Mouse (Mus musculus) MEL (cell line): ENCODE measurements around the gene Tshr. TPM values are rescaled to one million over a fixed set of nuclear protein-coding genes. Genes with fewer than 3 reads are reported as not detected.
A peak's percentile ranks its signal among the peaks of the same experiment; 100 is the strongest.
"Not testable (repeated sequence)": the region's sequence is repeated elsewhere in the genome, so short reads cannot be mapped to it uniquely, and the experiment has no call there.

Experiments
- DNase-seq: peaks from one replicate; pipeline ENCODE4 v3.0.0; 2011; ENCODE audit warnings: low read depth, low spot score
- H3K27ac ChIP-seq: 2 replicates; pipeline ENCODE4 v1.5.1; 2012; ENCODE audit warnings: low read depth, mild to moderate bottlenecking, control low read depth, low read length, moderate library complexity; ENCODE audit not compliant: control insufficient read depth
- H3K27me3 ChIP-seq, 2 experiments: fragments of 150-350 bp in 1 of 2; sonication (generic) in 1 of 2; 2 replicates each; pipeline ENCODE4 v1.6.1; 2012; ENCODE audit warnings: low read length in 2 of 2, mild to moderate bottlenecking in 2 of 2, improper control_type of control experiment in 1 of 2, moderate library complexity in 1 of 2; ENCODE audit not compliant: insufficient read depth in 2 of 2, control insufficient read depth in 1 of 2
- H3K36me3 ChIP-seq, 2 experiments: 2 replicates each; pipeline ENCODE4 v1.6.1; 2012 to 2014; ENCODE audit warnings: low read length in 2 of 2, improper control_type of control experiment in 1 of 2, inconsistent platforms in 1 of 2, mild to moderate bottlenecking in 1 of 2; ENCODE audit not compliant: insufficient read depth in 2 of 2, control insufficient read depth in 1 of 2
- H3K4me1 ChIP-seq, 2 experiments: fragments of 150-350 bp in 1 of 2; sonication (generic) in 1 of 2; 2 replicates each; pipeline ENCODE4 v1.6.1; 2012; ENCODE audit warnings: low read length in 2 of 2, improper control_type of control experiment in 1 of 2, mild to moderate bottlenecking in 1 of 2; ENCODE audit not compliant: insufficient read depth in 2 of 2, control insufficient read depth in 1 of 2
- H3K4me3 ChIP-seq, 2 experiments: fragments of 150-350 bp in 1 of 2; sonication (generic) in 1 of 2; 2 replicates each; pipeline ENCODE4 v1.5.1; 2012; ENCODE audit warnings: low read depth in 2 of 2, low read length in 2 of 2, mild to moderate bottlenecking in 2 of 2, moderate library complexity in 2 of 2, control low read depth in 1 of 2, improper control_type of control experiment in 1 of 2; ENCODE audit not compliant: control insufficient read depth in 1 of 2, insufficient read depth in 1 of 2
- H3K79me2 ChIP-seq: 2 replicates; pipeline ENCODE4 v1.6.1; 2012; ENCODE audit warnings: mild to moderate bottlenecking, low read length, moderate library complexity; ENCODE audit not compliant: control insufficient read depth, poor library complexity, insufficient read depth
- H3K9ac ChIP-seq: 2 replicates; pipeline ENCODE4 v1.6.1; 2012; ENCODE audit warnings: low read depth, mild to moderate bottlenecking, control low read depth, low read length, moderate library complexity; ENCODE audit not compliant: control insufficient read depth, poor library complexity, severe bottlenecking
- H3K9me3 ChIP-seq: fragments of 150-350 bp; sonication (generic); replicated peaks from 2 replicates; pipeline ENCODE4 v1.6.1; 2012; ENCODE audit warnings: mild to moderate bottlenecking, low read length, improper control_type of control experiment, moderate library complexity; ENCODE audit not compliant: insufficient read depth
- BHLHE40 ChIP-seq: IDR thresholded peaks from 2 replicates; pipeline ENCODE4 v1.6.1; 2012; ENCODE audit warnings: low read depth, mild to moderate bottlenecking, inconsistent platforms, low read length, improper control_type of control experiment, borderline replicate concordance
- CHD1 ChIP-seq: IDR thresholded peaks from 2 replicates; pipeline ENCODE4 v1.6.1; 2012; ENCODE audit warnings: low read depth, mild to moderate bottlenecking, inconsistent platforms, low read length, improper control_type of control experiment
- CTCF ChIP-seq, 3 experiments: IDR thresholded peaks in 2 of 3; conservative IDR thresholded peaks in 1 of 3; 2 replicates each; pipeline ENCODE4 v1.5.1; 2011 to 2012; ENCODE audit warnings: low read length in 3 of 3, low read depth in 2 of 3, mild to moderate bottlenecking in 2 of 3, improper control_type of control experiment in 1 of 3, inconsistent platforms in 1 of 3, mixed read lengths in 1 of 3, moderate library complexity in 1 of 3; ENCODE audit not compliant: control insufficient read depth in 1 of 3, insufficient read depth in 1 of 3, poor library complexity in 1 of 3, severe bottlenecking in 1 of 3
- E2F4 ChIP-seq: IDR thresholded peaks from 2 replicates; pipeline ENCODE4 v1.6.1; 2011; ENCODE audit warnings: low read depth, low read length, improper control_type of control experiment, borderline replicate concordance
- EP300 ChIP-seq, 2 experiments: IDR thresholded peaks; 2 replicates each; pipeline ENCODE4 v1.6.1; 2011; ENCODE audit warnings: improper control_type of control experiment in 2 of 2, low read length in 2 of 2, low read depth in 1 of 2, mild to moderate bottlenecking in 1 of 2
- ETS1 ChIP-seq: IDR thresholded peaks from 2 replicates; pipeline ENCODE4 v1.6.1; 2012; ENCODE audit warnings: low read depth, mild to moderate bottlenecking, inconsistent platforms, low read length, improper control_type of control experiment, moderate library complexity
- GABPA ChIP-seq: IDR thresholded peaks from 2 replicates; pipeline ENCODE4 v1.6.1; 2012; ENCODE audit warnings: low read depth, mild to moderate bottlenecking, inconsistent platforms, low read length, improper control_type of control experiment, moderate library complexity
- GATA1 ChIP-seq: IDR thresholded peaks from 2 replicates; pipeline ENCODE4 v1.6.1; 2011; ENCODE audit warnings: low read depth, low read length, improper control_type of control experiment
- JUND ChIP-seq: IDR thresholded peaks from 2 replicates; pipeline ENCODE4 v1.6.1; 2011; ENCODE audit warnings: low read depth, mild to moderate bottlenecking, improper control_type of control experiment, low read length
- KAT2A ChIP-seq: conservative IDR thresholded peaks from 2 replicates; pipeline ENCODE4 v1.6.1; 2012; ENCODE audit warnings: low read depth, low read length, improper control_type of control experiment, inconsistent platforms
- MAZ ChIP-seq: IDR thresholded peaks from 2 replicates; pipeline ENCODE4 v1.6.1; 2012; ENCODE audit warnings: low read depth, mild to moderate bottlenecking, inconsistent platforms, low read length, improper control_type of control experiment
- MEF2A ChIP-seq: IDR thresholded peaks from 2 replicates; pipeline ENCODE4 v1.6.1; 2014; ENCODE audit warnings: low read depth, mild to moderate bottlenecking, inconsistent platforms, low read length, improper control_type of control experiment; ENCODE audit not compliant: poor library complexity, insufficient replicate concordance, severe bottlenecking; ENCODE audit errors: extremely low read depth
- MYB ChIP-seq: IDR thresholded peaks from 2 replicates; pipeline ENCODE4 v1.6.1; 2011; ENCODE audit warnings: mild to moderate bottlenecking, low read depth, low read length, improper control_type of control experiment
- MYC ChIP-seq: IDR thresholded peaks from 2 replicates; pipeline ENCODE4 v1.6.1; 2011; ENCODE audit warnings: low read depth, mild to moderate bottlenecking, low read length, improper control_type of control experiment, moderate library complexity
- NRF1 ChIP-seq: IDR thresholded peaks from 2 replicates; pipeline ENCODE4 v1.6.1; 2014; ENCODE audit warnings: low read depth, mild to moderate bottlenecking, inconsistent platforms, low read length, improper control_type of control experiment, moderate library complexity; ENCODE audit not compliant: poor library complexity, insufficient read depth, severe bottlenecking
- POLR2AphosphoS2 ChIP-seq: IDR thresholded peaks from 2 replicates; pipeline ENCODE4 v1.6.1; 2011; ENCODE audit warnings: low read length, improper control_type of control experiment
- SMC3 ChIP-seq: IDR thresholded peaks from 2 replicates; pipeline ENCODE4 v1.6.1; 2011; ENCODE audit warnings: low read depth, low read length, improper control_type of control experiment
- TAL1 ChIP-seq: IDR thresholded peaks from 2 replicates; pipeline ENCODE4 v1.6.1; 2012; ENCODE audit warnings: mild to moderate bottlenecking, inconsistent platforms, low read length, moderate library complexity, mixed read lengths
- TCF12 ChIP-seq: IDR thresholded peaks from 2 replicates; pipeline ENCODE4 v1.6.1; 2014; ENCODE audit warnings: low read depth, mild to moderate bottlenecking, inconsistent platforms, low read length, improper control_type of control experiment, moderate library complexity
- UBTF ChIP-seq: IDR thresholded peaks from 2 replicates; pipeline ENCODE4 v1.6.1; 2012; ENCODE audit warnings: low read depth, mild to moderate bottlenecking, inconsistent platforms, low read length, improper control_type of control experiment, moderate library complexity, borderline replicate concordance; ENCODE audit not compliant: insufficient read depth
- USF1 ChIP-seq: IDR thresholded peaks from 2 replicates; pipeline ENCODE4 v1.6.1; 2014; ENCODE audit warnings: low read depth, mild to moderate bottlenecking, inconsistent platforms, low read length, improper control_type of control experiment, moderate library complexity
- USF2 ChIP-seq, 2 experiments: IDR thresholded peaks; 2 replicates each; pipeline ENCODE4 v1.6.1; 2011 to 2012; ENCODE audit warnings: improper control_type of control experiment in 2 of 2, low read length in 2 of 2, borderline replicate concordance in 1 of 2, inconsistent platforms in 1 of 2, low read depth in 1 of 2, mild to moderate bottlenecking in 1 of 2; ENCODE audit not compliant: insufficient read depth in 1 of 2
- ZC3H11A ChIP-seq: IDR thresholded peaks from 2 replicates; pipeline ENCODE4 v1.6.1; 2012; ENCODE audit warnings: low read depth, mild to moderate bottlenecking, inconsistent platforms, low read length, improper control_type of control experiment
- ZMIZ1 ChIP-seq: IDR thresholded peaks from 2 replicates; pipeline ENCODE4 v1.6.1; 2012; ENCODE audit warnings: low read depth, mild to moderate bottlenecking, inconsistent platforms, low read length, improper control_type of control experiment, moderate library complexity
- polyA plus RNA-seq, 2 experiments: library from polyadenylated mRNA; stranded (reverse) in 1 of 2; unstranded in 1 of 2; fragments of >175 nt in 1 of 2; fragments of >200 nt in 1 of 2; gene quantifications; 2 replicates each; pipeline versions ENCODE4 v1.2.1 to v1.2.4; 2012; ENCODE audit warnings: low replicate concordance in 2 of 2, low read depth in 1 of 2; ENCODE audit not compliant: insufficient read length in 2 of 2, insufficient read depth in 1 of 2, missing spikeins in 1 of 2
- total RNA-seq: library from RNA; depleted of rRNA; stranded (reverse); fragments of 300-350 nt; gene quantifications from 2 replicates; pipeline ENCODE4 v1.2.3, GENCODE M21; 2012

Gene Tshr
- total and polyA plus RNA-seq, 3 experiments: not detected

GRCm38 (mm10) chr12:91582362-91583002 lies 198.1 kb downstream of the Tshr start (continued):
- TF ChIP-seq MAZ (no peak), ZMIZ1 (no peak), SMC3 (no peak)

GRCm38 (mm10) chr12:91583409-91583808 lies 199.0 kb downstream of the Tshr start:
- TF ChIP-seq CTCF (IDR thresholded peaks at IDR 0.05 in 2 of 3, conservative IDR thresholded peaks at IDR 0.05 in 1 of 3; ENCODE audit: control insufficient read depth in 1 of 3, insufficient read depth in 1 of 3, low read depth in 2 of 3, low read length in 3 of 3, poor library complexity in 1 of 3, severe bottlenecking in 1 of 3): no peak
- TF ChIP-seq ZC3H11A: no peak
- TF ChIP-seq POLR2AphosphoS2: no peak
- no peak for TF ChIP-seq JUND
- TF ChIP-seq KAT2A: no peak
- TF ChIP-seq TCF12: no peak
- TF ChIP-seq USF1: no peak
- TF ChIP-seq GABPA: no peak
- no peak for TF ChIP-seq MYC
- no peak for TF ChIP-seq NRF1
- no peak for TF ChIP-seq MYB
- TF ChIP-seq USF2 (IDR thresholded peaks at IDR 0.05; ENCODE audit: borderline replicate concordance in 1 of 2, insufficient read depth in 1 of 2, low read depth in 1 of 2, low read length in 2 of 2): no peak
- TF ChIP-seq UBTF: no peak
- no peak for TF ChIP-seq GATA1
- H3K27me3 ChIP-seq: no peaks in the 10 kb centered on the region
- no peak overlapping the region for H3K4me3 ChIP-seq
- peaks cover 22 to 69% of the 10 kb centered on the region in 2 experiments for H3K36me3 ChIP-seq
- H3K79me2 ChIP-seq: peaks cover 38% of the 10 kb centered on the region
- no peak for DNase-seq
- H3K9ac ChIP-seq: no peak overlapping the region
- no peaks in the 10 kb centered on the region for H3K9me3 ChIP-seq
- H3K27ac ChIP-seq: no peak overlapping the region
- peaks cover 34 to 43% of the 10 kb centered on the region in 2 experiments for H3K4me1 ChIP-seq

GRCm38 (mm10) chr12:91585206-91585605 lies 200.8 kb downstream of the Tshr start:
- Histone ChIP-seq H3K36me3 (peaks cover 19 to 57% of the 10 kb centered on the region in 2 experiments), H3K79me2 (peaks cover 47% of the 10 kb centered on the region), H3K9ac (no peak overlapping the region), H3K27me3 (no peaks in the 10 kb centered on the region), H3K27ac (peak overlapping the region; percentile 12; the same call in 1 of the 2 replicates), H3K4me3 (no peak overlapping the region), H3K9me3 (no peaks in the 10 kb centered on the region), H3K4me1 (peaks cover 26 to 31% of the 10 kb centered on the region in 2 experiments)
- peak; percentile 60 for DNase-seq
- no peak for TF ChIP-seq CHD1
- TF ChIP-seq MYB: no peak
- TF ChIP-seq KAT2A: no peak
- no peak for TF ChIP-seq TAL1
- no peak for TF ChIP-seq E2F4
- TF ChIP-seq ETS1: peak; percentile 65
- peak in 1 of 2 experiments; percentile 38; a peak in 1 of 4 replicates for TF ChIP-seq EP300 (IDR thresholded peaks at IDR 0.05; ENCODE audit: low read depth in 1 of 2, low read length in 2 of 2)
- TF ChIP-seq BHLHE40: no peak
- TF ChIP-seq MEF2A: no peak

- H3K9me3 ChIP-seq, H3K9ac ChIP-seq, DNase-seq, H3K27ac ChIP-seq, H3K4me3 ChIP-seq, H3K27me3 ChIP-seq: not testable (repeated sequence)
- Histone ChIP-seq H3K4me1 (peaks cover 23 to 25% of the 10 kb centered on the region in 2 experiments), H3K79me2 (peaks cover 44% of the 10 kb centered on the region), H3K36me3 (peaks cover 17 to 55% of the 10 kb centered on the region in 2 experiments)
These were observed 201.5 kb downstream of the Tshr start for GRCm38 (mm10) chr12:91585815-91586214.
